Mouse (Mus musculus): ENCODE measurements at regions not wholly inside any gene's neighbourhood (a gene's known extent, or its start where the extent isn't known, plus 50 kb on each side); places are given as distances from the start of the nearest gene placed in this dataset.
A peak's percentile ranks its signal among the peaks of the same experiment; 100 is the strongest.

- Histone ChIP-seq H3K4me1 (ENCODE audit: control insufficient read depth, insufficient read depth, low read length) (peaks cover 4% of the 10 kb centered on the region; the same call in 1 of the 2 replicates), H3K27ac (ENCODE audit: insufficient read depth, low read length) (no peak overlapping the region), H3K4me3 (ENCODE audit: insufficient read depth, low read length) (peak overlapping the region; percentile 25; the same call in 1 of the 2 replicates)
- TF ChIP-seq POLR2A (IDR thresholded peaks at IDR 0.05; ENCODE audit: low read depth, low read length), result no peak
- TF ChIP-seq CTCF (IDR thresholded peaks at IDR 0.05; ENCODE audit: borderline replicate concordance, insufficient read depth, low read length), result no peak
Observed at GRCm38 (mm10) chr16:72029273-72029672, 278.8 kb upstream of the Robo1 start.

GRCm38 (mm10) chr16:72068254-72068653, 239.9 kb upstream of the Robo1 start:
- Histone ChIP-seq H3K4me1 (ENCODE audit: control insufficient read depth, insufficient read depth, low read length) (no peaks in the 10 kb centered on the region), H3K27ac (ENCODE audit: insufficient read depth, low read length) (no peak overlapping the region), H3K4me3 (ENCODE audit: insufficient read depth, low read length) (no peak overlapping the region)
- TF ChIP-seq POLR2A (IDR thresholded peaks at IDR 0.05; ENCODE audit: low read depth, low read length), result no peak

- H3K4me3 ChIP-seq (ENCODE audit: insufficient read depth, low read length), result no peak overlapping the region
- H3K27ac ChIP-seq (ENCODE audit: insufficient read depth, low read length), result no peak overlapping the region
- TF ChIP-seq CTCF (IDR thresholded peaks at IDR 0.05; ENCODE audit: borderline replicate concordance, insufficient read depth, low read length) (no peak), POLR2A (IDR thresholded peaks at IDR 0.05; ENCODE audit: low read depth, low read length) (no peak)
- H3K4me1 ChIP-seq (ENCODE audit: control insufficient read depth, insufficient read depth, low read length), result no peaks in the 10 kb centered on the region
Observed at GRCm38 (mm10) chr16:72069581-72069980, 238.5 kb upstream of the Robo1 start.

GRCm38 (mm10) chr16:72071756-72072471, 236.2 kb upstream of the Robo1 start:
- Histone ChIP-seq H3K4me1 (ENCODE audit: control insufficient read depth, insufficient read depth, low read length) (no peaks in the 10 kb centered on the region), H3K27ac (ENCODE audit: insufficient read depth, low read length) (no peak overlapping the region), H3K4me3 (ENCODE audit: insufficient read depth, low read length) (no peak overlapping the region)
- TF ChIP-seq POLR2A (IDR thresholded peaks at IDR 0.05; ENCODE audit: low read depth, low read length) (no peak), CTCF (IDR thresholded peaks at IDR 0.05; ENCODE audit: borderline replicate concordance, insufficient read depth, low read length) (no peak)

GRCm38 (mm10) chr16:72085181-72085580, 222.9 kb upstream of the Robo1 start:
- TF ChIP-seq CTCF (IDR thresholded peaks at IDR 0.05; ENCODE audit: borderline replicate concordance, insufficient read depth, low read length) (no peak), POLR2A (IDR thresholded peaks at IDR 0.05; ENCODE audit: low read depth, low read length) (no peak)
- no peak overlapping the region for H3K4me3 ChIP-seq (ENCODE audit: insufficient read depth, low read length)
- no peaks in the 10 kb centered on the region for H3K4me1 ChIP-seq (ENCODE audit: control insufficient read depth, insufficient read depth, low read length)

GRCm38 (mm10) chr16:72088053-72088452, 220.1 kb upstream of the Robo1 start:
- TF ChIP-seq CTCF (IDR thresholded peaks at IDR 0.05; ENCODE audit: borderline replicate concordance, insufficient read depth, low read length) (no peak), POLR2A (IDR thresholded peaks at IDR 0.05; ENCODE audit: low read depth, low read length) (no peak)
- Histone ChIP-seq H3K4me1 (ENCODE audit: control insufficient read depth, insufficient read depth, low read length) (no peaks in the 10 kb centered on the region), H3K27ac (ENCODE audit: insufficient read depth, low read length) (no peak overlapping the region), H3K4me3 (ENCODE audit: insufficient read depth, low read length) (no peak overlapping the region)

More at GRCm38 (mm10) chr16:72085181-72085580, 222.9 kb upstream of the Robo1 start:
- H3K27ac ChIP-seq (ENCODE audit: insufficient read depth, low read length), result no peak overlapping the region

- Histone ChIP-seq H3K27ac (ENCODE audit: insufficient read depth, low read length) (no peak overlapping the region), H3K4me3 (ENCODE audit: insufficient read depth, low read length) (no peak overlapping the region), H3K4me1 (ENCODE audit: control insufficient read depth, insufficient read depth, low read length) (no peaks in the 10 kb centered on the region)
- TF ChIP-seq POLR2A (IDR thresholded peaks at IDR 0.05; ENCODE audit: low read depth, low read length), result no peak
Observed at GRCm38 (mm10) chr16:72088916-72089315, 219.2 kb upstream of the Robo1 start.

Data from embryonic fibroblast, embryonic 13.5 days (primary cell).